Mouse (Mus musculus) activated CD4-positive, CD25-positive, alpha-beta regulatory T cell, adult 4 months (primary cell): Measurements from ENCODE around the gene Csmd2. TPM values are rescaled to one million over a fixed set of nuclear protein-coding genes. Genes with fewer than 3 reads are reported as not detected.

Experiments used
- ATAC-seq: one replicate; pipeline ENCODE4 v1.8.0; 2017
- polyA plus RNA-seq, 2 experiments: library from polyadenylated mRNA; unstranded; fragments of 100-300 nt; shearing (Covaris generic); gene quantifications; one replicate each; pipeline ENCODE4 v1.2.1; 2017

Gene Csmd2
- under 1 TPM in 1 of 2 experiments, not detected in 1; 0.12 TPM for polyA plus RNA-seq

GRCm38 (mm10) chr4:127987784-127988455 lies at the start of gene Csmd2:
Gene Csmd2 (plus strand): TSS chr4:127987857.
- ATAC-seq: no peak

DNA sequence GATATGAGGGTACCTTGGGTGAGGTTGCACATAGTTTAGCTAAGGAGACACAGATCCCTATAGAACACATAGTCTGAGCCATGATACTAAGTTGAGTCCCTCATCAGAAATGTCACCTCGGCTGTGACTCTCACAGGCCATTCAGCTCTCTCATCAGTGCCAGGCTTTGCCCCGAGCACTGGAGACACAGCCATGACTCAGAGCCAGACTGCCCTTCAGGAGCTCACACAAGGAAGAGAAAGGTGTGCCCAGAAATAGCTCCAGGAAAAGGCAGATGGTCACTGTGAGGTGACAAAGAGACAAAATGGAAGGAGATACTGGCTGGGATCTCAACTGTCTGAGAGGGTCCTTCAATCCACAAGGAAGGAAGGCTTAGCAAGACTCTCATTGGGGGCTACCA lies 40.0 kb upstream of the Csmd2 start:
- no peak for ATAC-seq

DNA sequence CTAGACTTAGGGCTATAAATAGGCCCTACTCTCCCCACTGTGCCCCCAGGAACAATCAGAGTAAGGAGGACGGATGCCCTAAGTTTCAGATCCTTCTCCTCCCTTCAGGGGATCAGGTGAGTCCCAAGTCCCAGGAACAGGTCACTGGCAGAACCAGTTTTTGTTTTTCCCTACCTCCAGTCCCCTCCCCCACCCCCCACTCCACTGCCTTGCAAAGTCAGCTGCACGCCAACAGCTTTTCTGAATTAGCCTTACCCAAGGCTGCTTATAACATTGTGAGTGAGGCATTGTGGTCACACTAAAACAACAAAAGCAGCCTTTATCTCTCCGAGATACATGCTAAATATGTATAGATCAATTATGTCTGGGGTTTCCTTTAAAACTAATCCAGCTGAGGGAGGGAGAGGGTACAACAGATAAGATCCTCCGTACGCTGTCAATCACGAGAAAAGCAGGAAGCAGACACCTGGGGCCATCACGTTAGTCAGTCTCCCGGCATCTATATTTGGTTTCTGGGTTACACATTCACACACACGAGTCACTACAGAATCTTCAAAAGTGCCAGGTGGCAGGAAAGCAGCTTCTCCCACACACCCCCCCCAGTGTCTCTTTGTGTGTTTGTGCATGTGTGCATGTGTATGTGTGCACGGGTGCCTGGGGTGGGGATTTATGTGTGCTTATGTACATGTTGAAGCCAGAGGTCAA lies 34.5 kb upstream of the Csmd2 start:
- no peak for ATAC-seq

DNA sequence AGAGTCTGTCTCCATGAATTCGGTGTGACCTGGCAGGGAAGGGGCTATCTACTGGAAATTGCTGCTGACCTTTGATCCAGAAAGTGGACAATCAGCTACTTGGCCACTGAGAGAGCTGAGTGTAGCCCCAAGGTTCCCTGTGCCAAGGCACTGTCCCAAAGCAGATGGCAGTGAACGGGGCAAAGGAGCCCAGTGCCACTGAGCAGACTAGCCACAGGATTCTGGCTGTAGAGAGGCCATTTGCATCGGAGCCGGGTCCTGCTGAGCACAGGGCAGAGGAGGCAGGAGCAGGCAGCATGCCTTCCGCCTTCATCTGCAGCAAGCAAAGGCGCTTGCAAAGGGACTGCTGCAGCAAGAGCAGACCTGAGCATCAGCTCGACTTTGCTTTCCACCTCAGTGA lies 18.6 kb upstream of the Csmd2 start:
- no peak for ATAC-seq

DNA sequence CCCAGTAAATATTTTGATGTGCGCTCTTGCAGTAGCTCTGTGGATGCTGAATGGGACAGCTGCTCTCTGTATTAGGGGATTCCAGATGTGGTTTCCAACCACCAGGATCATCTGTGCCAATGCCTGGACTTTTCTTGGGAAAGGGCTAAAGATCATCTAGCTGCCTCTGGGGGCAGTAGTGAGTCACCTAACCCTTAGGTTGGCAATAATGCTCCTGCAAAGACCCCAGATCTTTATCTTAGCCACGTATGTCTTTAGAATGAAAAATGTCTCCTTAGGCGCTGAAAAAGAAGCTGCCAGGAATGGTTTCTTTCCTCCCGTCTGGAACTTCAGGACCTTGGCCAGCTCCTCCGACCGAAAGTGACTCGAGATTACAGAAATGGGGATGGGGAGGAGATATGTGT lies 17.6 kb upstream of the Csmd2 start:
- ATAC-seq: no peak

DNA sequence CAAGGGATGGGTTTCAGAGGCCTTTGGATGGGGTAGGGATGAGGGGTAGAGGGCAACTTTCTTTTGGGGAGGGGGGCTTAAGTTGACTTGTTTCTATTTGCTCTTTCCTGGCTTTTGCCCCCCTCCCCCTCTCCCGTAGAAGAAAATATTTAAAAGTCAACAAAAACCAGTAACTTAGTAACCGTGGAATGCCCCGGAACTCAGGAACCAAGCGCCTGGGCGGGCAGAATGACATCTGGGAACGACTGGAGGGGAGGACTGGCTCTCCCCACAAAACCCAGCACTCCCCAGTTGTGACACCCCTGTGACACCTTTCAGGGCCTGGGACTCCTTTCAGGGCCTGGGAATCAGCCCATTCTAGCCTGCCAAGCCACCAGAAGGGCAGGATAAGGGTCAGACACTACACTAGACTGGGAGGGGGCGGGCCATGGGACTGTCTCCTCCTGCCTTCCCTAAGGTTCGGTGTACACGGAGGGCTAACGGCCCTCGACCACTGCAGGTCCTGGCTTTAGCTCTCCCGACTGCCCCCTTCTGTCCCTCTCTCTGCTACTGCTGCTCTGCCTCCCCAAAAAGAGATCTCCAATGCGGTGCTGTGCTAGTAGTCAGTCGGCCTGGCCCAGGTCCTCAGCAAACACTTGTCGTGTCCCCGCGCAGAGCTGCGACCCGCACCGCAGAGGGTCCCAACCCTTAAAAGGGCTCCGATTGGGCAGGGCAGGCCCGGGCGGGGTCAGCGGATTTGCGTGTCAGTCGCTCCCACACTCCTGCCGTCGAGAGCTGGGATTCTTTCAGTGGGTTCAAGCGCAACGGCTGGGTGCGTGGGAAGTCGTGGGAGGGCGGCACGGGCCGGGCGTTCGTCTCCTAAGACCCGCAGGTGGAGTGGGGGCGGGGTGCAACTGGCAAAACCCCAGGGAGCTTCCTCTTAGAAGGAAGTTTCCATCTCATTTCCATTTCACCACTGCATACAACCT lies 16.5 kb upstream of the Csmd2 start, which contains the start of gene CK137956:
Gene CK137956, minus strand, starts transcription at position 51 of the 968 bp plus-strand sequence.
- ATAC-seq: no peak

GRCm38 (mm10) chr4:127972976-127973375 lies 14.7 kb upstream of the Csmd2 start:
- ATAC-seq: no peak

GRCm38 (mm10) chr4:127981125-127981524 lies 6.5 kb upstream of the Csmd2 start:
- ATAC-seq: no peak

DNA sequence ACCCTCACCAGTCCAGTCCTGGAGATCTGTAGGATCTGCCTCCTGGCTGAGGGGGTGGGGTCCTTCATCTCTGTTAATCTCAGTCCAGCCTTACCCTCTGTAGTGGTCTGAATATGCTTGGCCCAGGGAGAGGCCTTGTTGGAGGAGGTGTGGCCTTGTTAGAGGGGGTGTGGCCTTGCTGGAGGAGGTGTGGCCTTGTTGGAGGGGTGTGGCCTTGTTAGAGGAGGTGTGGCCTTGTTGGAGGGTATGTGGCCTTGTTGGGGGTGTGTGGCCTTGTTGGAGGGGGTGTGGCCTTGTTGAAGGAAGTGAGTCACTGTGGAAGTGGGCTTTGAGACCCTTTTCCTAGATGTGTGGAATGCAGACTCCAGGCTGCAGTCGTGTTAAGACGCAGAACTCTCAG lies 3.2 kb upstream of the Csmd2 start:
- no peak for ATAC-seq

DNA sequence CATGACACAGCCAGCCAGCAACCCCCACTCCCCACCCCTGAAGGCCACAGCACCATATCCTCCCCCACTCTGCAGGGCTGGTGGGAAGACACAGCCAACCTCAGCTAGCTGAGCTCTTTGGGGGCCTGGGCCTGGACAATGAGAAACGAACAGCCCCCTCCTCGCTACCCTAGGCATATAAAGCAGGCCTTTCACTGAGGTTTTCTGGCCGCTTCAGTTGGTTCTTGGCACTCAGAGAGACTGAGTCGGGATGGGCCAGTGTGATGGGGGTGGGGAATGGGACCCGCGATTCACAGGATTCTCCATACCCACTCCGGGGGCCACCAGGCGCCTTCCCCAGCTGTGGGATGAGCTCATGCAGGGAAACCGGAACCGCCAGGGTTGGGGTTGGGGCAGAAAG lies 1.8 kb upstream of the Csmd2 start:
- no peak for ATAC-seq

- ATAC-seq: no peak
Observed at GRCm38 (mm10) chr4:127986491-127987075, 1.1 kb upstream of the Csmd2 start.

- no peak for ATAC-seq
Observed at GRCm38 (mm10) chr4:127987270-127987669, 387 bp upstream of the Csmd2 start.

DNA sequence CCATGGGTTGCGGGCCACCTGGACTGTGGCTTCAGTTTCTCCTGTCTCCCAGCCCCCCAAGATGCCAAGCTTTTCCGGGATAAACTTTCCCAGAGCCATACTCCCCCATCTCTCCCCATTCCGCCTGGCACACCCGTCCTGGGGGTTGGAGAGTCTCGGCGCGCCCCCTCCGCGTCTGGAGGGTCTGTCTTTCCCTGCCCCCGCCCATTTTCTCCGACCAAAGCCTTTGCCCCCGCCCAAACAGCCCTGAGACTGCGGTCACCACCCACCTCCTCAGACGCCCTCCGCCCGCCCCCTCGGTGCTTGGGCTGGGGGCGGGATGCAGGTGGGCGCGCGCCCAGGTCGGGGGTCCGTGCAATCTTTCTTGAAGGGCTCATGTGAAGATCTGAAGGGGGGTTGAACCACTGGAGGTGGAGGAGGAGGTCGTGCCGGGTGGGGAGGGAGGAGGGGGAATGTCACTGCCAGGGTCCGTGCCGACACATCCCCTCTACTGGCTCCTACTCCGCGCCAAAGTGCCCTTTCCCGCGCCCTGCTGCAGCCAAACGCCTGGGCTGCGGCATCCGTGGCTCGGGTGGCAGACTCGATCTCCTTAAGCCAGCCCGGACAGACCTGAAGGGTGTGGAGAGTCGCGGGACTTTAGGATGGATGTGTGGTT lies 996 bp downstream of the Csmd2 start:
- no peak for ATAC-seq

DNA sequence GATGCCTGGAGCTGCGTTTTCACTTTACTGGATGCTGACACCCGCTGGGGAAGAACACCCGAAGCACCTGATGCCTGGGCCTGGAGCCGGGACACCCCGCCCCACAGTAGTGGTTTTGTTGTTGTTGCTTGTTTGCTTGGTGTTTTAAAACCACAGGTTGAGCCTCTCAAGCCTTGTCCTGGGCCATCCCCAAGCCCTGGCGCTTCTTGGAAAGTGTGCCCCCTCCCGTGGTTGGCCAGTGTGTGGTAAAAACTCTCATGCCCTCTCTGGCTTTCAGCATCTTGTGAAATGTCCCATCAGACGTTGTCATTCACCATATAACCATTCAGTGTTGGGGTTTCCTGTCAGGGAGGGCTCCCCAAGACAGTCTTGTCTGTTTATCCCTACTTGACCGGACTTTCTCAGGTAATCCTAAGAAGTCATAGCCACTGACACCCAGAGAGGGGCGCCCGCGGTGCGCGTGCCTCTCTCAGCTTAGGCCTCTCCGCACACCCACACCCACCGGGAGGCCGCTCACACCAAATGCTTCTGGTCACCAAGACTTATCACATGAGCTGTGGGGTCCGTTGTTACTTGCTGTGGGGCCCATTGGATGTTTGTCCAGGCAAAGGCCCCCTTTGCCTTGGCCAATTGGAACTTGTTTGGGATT lies 1.8 kb downstream of the Csmd2 start:
- no peak for ATAC-seq

DNA sequence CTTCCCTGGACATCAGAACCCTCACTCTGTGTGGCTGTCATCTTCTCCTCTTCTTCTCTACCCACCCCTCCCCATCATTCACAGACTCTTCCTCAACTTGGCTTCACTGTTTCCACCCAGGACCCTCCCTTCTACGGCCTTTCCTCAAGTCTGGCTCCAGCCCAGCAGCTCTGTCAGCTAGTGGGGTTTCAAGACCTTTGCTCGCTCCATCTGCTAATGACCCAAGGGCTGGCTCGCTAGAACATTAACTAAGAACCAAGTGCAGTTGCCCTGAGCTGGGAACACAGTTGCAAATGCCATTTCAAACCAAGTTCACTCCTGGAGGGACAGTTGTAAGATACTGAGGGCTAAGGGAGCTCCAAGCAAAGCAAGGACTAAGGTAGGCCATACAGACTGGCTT lies 11.6 kb downstream of the Csmd2 start:
- ATAC-seq: no peak

GRCm38 (mm10) chr4:128002638-128003101 lies 15.0 kb downstream of the Csmd2 start:
- ATAC-seq: no peak

GRCm38 (mm10) chr4:128004797-128005452 lies 17.3 kb downstream of the Csmd2 start:
- ATAC-seq: no peak

- no peak for ATAC-seq
Observed at GRCm38 (mm10) chr4:128019465-128019864, 31.8 kb downstream of the Csmd2 start.

- no peak for ATAC-seq
Observed at GRCm38 (mm10) chr4:128028294-128028693, 40.6 kb downstream of the Csmd2 start.

DNA sequence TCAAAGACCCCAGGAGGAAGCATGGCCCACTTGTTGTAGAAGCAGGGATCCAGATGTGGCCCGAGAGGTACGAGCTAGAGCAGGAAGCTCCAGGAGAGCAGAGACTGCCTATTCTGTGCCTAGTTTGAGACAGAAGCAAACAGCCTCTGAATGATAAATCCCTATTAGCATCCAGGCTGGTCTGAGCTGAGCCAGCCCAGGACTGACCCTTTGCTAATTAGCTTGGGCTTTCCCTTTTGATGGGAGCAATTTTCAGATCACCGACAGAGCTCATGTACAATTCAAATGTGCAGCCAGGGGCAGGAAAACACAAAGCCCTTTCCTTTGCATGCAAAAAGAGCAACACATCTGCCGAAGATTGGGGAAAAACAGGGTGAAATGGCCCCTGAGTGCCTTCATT lies 54.2 kb downstream of the Csmd2 start:
- no peak for ATAC-seq

GRCm38 (mm10) chr4:128042626-128043025 lies 55.0 kb downstream of the Csmd2 start:
- no peak for ATAC-seq
